Mouse (Mus musculus): ENCODE results near the gene Nfib. TPM values are rescaled to one million over a fixed set of nuclear protein-coding genes. Genes with fewer than 3 reads are reported as not detected.

Nfib gene
- polyA plus RNA-seq, 1 experiment from 2014 or later, result 75.7 TPM

GRCm38 (mm10) chr4:82391726-82392472 lies 313.7 kb downstream of the Nfib start:
- Histone ChIP-seq H3K4me1 (ENCODE audit: control insufficient read depth, insufficient read depth, low read depth, low read length) (no peaks in the 10 kb centered on the region), H3K27me3 (replicated peaks; ENCODE audit: control insufficient read depth, insufficient read depth, low read length) (no peaks in the 10 kb centered on the region), H3K36me3 (ENCODE audit: control insufficient read depth, insufficient read depth, low read length) (no peaks in the 10 kb centered on the region), H3K9ac (ENCODE audit: low read depth, low read length) (no peak overlapping the region), H3K9me3 (ENCODE audit: control insufficient read depth, low read length) (no peaks in the 10 kb centered on the region), H3K4me2 (ENCODE audit: low read length) (no peak overlapping the region), H3K4me3 (ENCODE audit: low read length) (no peak overlapping the region), H3K27ac (ENCODE audit: low read depth, low read length) (no peak overlapping the region)
- no peak for ATAC-seq
- WGBS, result 75% methylated on average over 6 of the region's 6 CpGs

GRCm38 (mm10) chr4:82390545-82390944 lies 315.0 kb downstream of the Nfib start:
- no peak overlapping the region for H3K4me3 ChIP-seq (ENCODE audit: low read length)
- H3K27me3 ChIP-seq (replicated peaks; ENCODE audit: control insufficient read depth, insufficient read depth, low read length), result no peaks in the 10 kb centered on the region
- no peaks in the 10 kb centered on the region for H3K9me3 ChIP-seq (ENCODE audit: control insufficient read depth, low read length)
- H3K4me2 ChIP-seq (ENCODE audit: low read length), result no peak overlapping the region
- 60% methylated on average over 2 of the region's 2 CpGs for whole genome bisulfite sequencing
- ATAC-seq, result no peak
- no peaks in the 10 kb centered on the region for H3K36me3 ChIP-seq (ENCODE audit: control insufficient read depth, insufficient read depth, low read length)
- no peak overlapping the region for H3K9ac ChIP-seq (ENCODE audit: low read depth, low read length)
- H3K4me1 ChIP-seq (ENCODE audit: control insufficient read depth, insufficient read depth, low read depth, low read length), result peaks cover 2% of the 10 kb centered on the region; the same call in 1 of the 2 replicates
- no peak overlapping the region for H3K27ac ChIP-seq (ENCODE audit: low read depth, low read length)

GRCm38 (mm10) chr4:82389876-82390275 lies 315.7 kb downstream of the Nfib start:
- no peak overlapping the region for H3K9ac ChIP-seq (ENCODE audit: low read depth, low read length)
- no peak overlapping the region for H3K4me2 ChIP-seq (ENCODE audit: low read length)
- no peaks in the 10 kb centered on the region for H3K9me3 ChIP-seq (ENCODE audit: control insufficient read depth, low read length)
- H3K36me3 ChIP-seq (ENCODE audit: control insufficient read depth, insufficient read depth, low read length), result no peaks in the 10 kb centered on the region
- H3K4me1 ChIP-seq (ENCODE audit: control insufficient read depth, insufficient read depth, low read depth, low read length), result peaks cover 2% of the 10 kb centered on the region; the same call in 1 of the 2 replicates
- no peaks in the 10 kb centered on the region for H3K27me3 ChIP-seq (replicated peaks; ENCODE audit: control insufficient read depth, insufficient read depth, low read length)
- H3K27ac ChIP-seq (ENCODE audit: low read depth, low read length), result no peak overlapping the region
- no peak overlapping the region for H3K4me3 ChIP-seq (ENCODE audit: low read length)
- 91% methylated on average over 1 of the region's 1 CpGs for WGBS
- ATAC-seq, result no peak

GRCm38 (mm10) chr4:82387620-82388019 lies 317.9 kb downstream of the Nfib start:
- H3K4me1 ChIP-seq (ENCODE audit: control insufficient read depth, insufficient read depth, low read depth, low read length), result peaks cover 2% of the 10 kb centered on the region; the same call in 1 of the 2 replicates
- no peaks in the 10 kb centered on the region for H3K9me3 ChIP-seq (ENCODE audit: control insufficient read depth, low read length)
- no peak overlapping the region for H3K9ac ChIP-seq (ENCODE audit: low read depth, low read length)
- H3K4me2 ChIP-seq (ENCODE audit: low read length), result no peak overlapping the region
- 82% methylated on average over 4 of the region's 4 CpGs for WGBS
- H3K4me3 ChIP-seq (ENCODE audit: low read length), result no peak overlapping the region
- ATAC-seq, result no peak
- no peak overlapping the region for H3K27ac ChIP-seq (ENCODE audit: low read depth, low read length)
- H3K27me3 ChIP-seq (replicated peaks; ENCODE audit: control insufficient read depth, insufficient read depth, low read length), result no peaks in the 10 kb centered on the region
- no peaks in the 10 kb centered on the region for H3K36me3 ChIP-seq (ENCODE audit: control insufficient read depth, insufficient read depth, low read length)

- H3K9me3 ChIP-seq (ENCODE audit: control insufficient read depth, low read length), result no peaks in the 10 kb centered on the region
- no peak for ATAC-seq
- 85% methylated on average over 4 of the region's 4 CpGs for WGBS
- H3K4me1 ChIP-seq (ENCODE audit: control insufficient read depth, insufficient read depth, low read depth, low read length), result peaks cover 2% of the 10 kb centered on the region; the same call in 1 of the 2 replicates
- no peak overlapping the region for H3K4me2 ChIP-seq (ENCODE audit: low read length)
- H3K27ac ChIP-seq (ENCODE audit: low read depth, low read length), result no peak overlapping the region
- H3K27me3 ChIP-seq (replicated peaks; ENCODE audit: control insufficient read depth, insufficient read depth, low read length), result no peaks in the 10 kb centered on the region
- H3K4me3 ChIP-seq (ENCODE audit: low read length), result no peak overlapping the region
- no peaks in the 10 kb centered on the region for H3K36me3 ChIP-seq (ENCODE audit: control insufficient read depth, insufficient read depth, low read length)
- H3K9ac ChIP-seq (ENCODE audit: low read depth, low read length), result no peak overlapping the region
Measured at GRCm38 (mm10) chr4:82386222-82386993, 319.1 kb downstream of the Nfib start.

GRCm38 (mm10) chr4:82385638-82386037 lies 319.9 kb downstream of the Nfib start:
- H3K27me3 ChIP-seq (replicated peaks; ENCODE audit: control insufficient read depth, insufficient read depth, low read length), result no peaks in the 10 kb centered on the region
- WGBS, result 86% methylated on average over 4 of the region's 4 CpGs
- no peak overlapping the region for H3K27ac ChIP-seq (ENCODE audit: low read depth, low read length)
- no peaks in the 10 kb centered on the region for H3K36me3 ChIP-seq (ENCODE audit: control insufficient read depth, insufficient read depth, low read length)
- no peak for ATAC-seq
- no peak overlapping the region for H3K4me3 ChIP-seq (ENCODE audit: low read length)
- H3K9ac ChIP-seq (ENCODE audit: low read depth, low read length), result no peak overlapping the region
- no peak overlapping the region for H3K4me2 ChIP-seq (ENCODE audit: low read length)
- no peaks in the 10 kb centered on the region for H3K9me3 ChIP-seq (ENCODE audit: control insufficient read depth, low read length)
- peaks cover 2% of the 10 kb centered on the region; the same call in 1 of the 2 replicates for H3K4me1 ChIP-seq (ENCODE audit: control insufficient read depth, insufficient read depth, low read depth, low read length)

- no peak overlapping the region for H3K9ac ChIP-seq (ENCODE audit: low read depth, low read length)
- no peak overlapping the region for H3K4me3 ChIP-seq (ENCODE audit: low read length)
- H3K9me3 ChIP-seq (ENCODE audit: control insufficient read depth, low read length), result no peaks in the 10 kb centered on the region
- peaks cover 2% of the 10 kb centered on the region; the same call in 1 of the 2 replicates for H3K4me1 ChIP-seq (ENCODE audit: control insufficient read depth, insufficient read depth, low read depth, low read length)
- H3K27me3 ChIP-seq (replicated peaks; ENCODE audit: control insufficient read depth, insufficient read depth, low read length), result no peaks in the 10 kb centered on the region
- H3K4me2 ChIP-seq (ENCODE audit: low read length), result no peak overlapping the region
- peak; percentile 87 for ATAC-seq
- H3K36me3 ChIP-seq (ENCODE audit: control insufficient read depth, insufficient read depth, low read length), result no peaks in the 10 kb centered on the region
- WGBS, result 44% methylated on average over 11 of the region's 11 CpGs
- peak overlapping the region; percentile 36 for H3K27ac ChIP-seq (ENCODE audit: low read depth, low read length)
Measured at GRCm38 (mm10) chr4:82383991-82384731, 321.4 kb downstream of the Nfib start.

- 42% methylated on average over 8 of the region's 8 CpGs for WGBS
- no peak for ATAC-seq
- Histone ChIP-seq H3K9ac (ENCODE audit: low read depth, low read length) (no peak overlapping the region), H3K4me3 (ENCODE audit: low read length) (no peak overlapping the region), H3K4me1 (ENCODE audit: control insufficient read depth, insufficient read depth, low read depth, low read length) (peaks cover 2% of the 10 kb centered on the region; the same call in 1 of the 2 replicates), H3K27ac (ENCODE audit: low read depth, low read length) (no peak overlapping the region), H3K27me3 (replicated peaks; ENCODE audit: control insufficient read depth, insufficient read depth, low read length) (no peaks in the 10 kb centered on the region), H3K36me3 (ENCODE audit: control insufficient read depth, insufficient read depth, low read length) (no peaks in the 10 kb centered on the region), H3K4me2 (ENCODE audit: low read length) (no peak overlapping the region), H3K9me3 (ENCODE audit: control insufficient read depth, low read length) (no peaks in the 10 kb centered on the region)
Measured at GRCm38 (mm10) chr4:82383346-82383745, 322.2 kb downstream of the Nfib start.

- no peak overlapping the region for H3K9ac ChIP-seq (ENCODE audit: low read depth, low read length)
- no peak overlapping the region for H3K27ac ChIP-seq (ENCODE audit: low read depth, low read length)
- H3K4me3 ChIP-seq (ENCODE audit: low read length), result no peak overlapping the region
- ATAC-seq, result no peak
- H3K4me2 ChIP-seq (ENCODE audit: low read length), result no peak overlapping the region
- WGBS, result 46% methylated on average over 1 of the region's 1 CpGs
- H3K36me3 ChIP-seq (ENCODE audit: control insufficient read depth, insufficient read depth, low read length), result no peaks in the 10 kb centered on the region
- H3K4me1 ChIP-seq (ENCODE audit: control insufficient read depth, insufficient read depth, low read depth, low read length), result peaks cover 2% of the 10 kb centered on the region; the same call in 1 of the 2 replicates
- H3K27me3 ChIP-seq (replicated peaks; ENCODE audit: control insufficient read depth, insufficient read depth, low read length), result no peaks in the 10 kb centered on the region
- H3K9me3 ChIP-seq (ENCODE audit: control insufficient read depth, low read length), result no peaks in the 10 kb centered on the region
Measured at GRCm38 (mm10) chr4:82381786-82382185, 323.8 kb downstream of the Nfib start.

All from hindbrain, embryonic 16.5 days (tissue).